10 mouse cellular contexts compared by ENCODE assay signal in the genomic region with DNA sequence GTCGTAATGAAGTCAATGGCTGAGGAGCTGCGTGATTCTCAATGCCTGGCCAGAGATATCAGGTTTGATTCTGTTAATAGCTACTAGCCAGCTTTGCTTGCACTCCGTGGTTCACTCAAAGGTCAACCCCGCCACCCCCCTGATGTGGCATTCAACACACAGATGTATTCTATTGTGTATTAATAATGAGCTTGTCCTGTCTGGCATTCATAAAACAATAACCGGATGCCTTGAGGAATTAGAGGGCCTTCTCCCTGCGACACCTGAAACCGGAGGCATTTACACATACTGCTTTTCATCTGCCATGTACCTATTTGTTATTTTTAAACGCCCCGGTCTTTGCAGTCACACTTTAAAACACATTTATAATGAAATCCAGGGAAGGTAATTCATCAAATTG.
DNase-seq lines count a peak whose midpoint lies in the region; ATAC-seq and TF ChIP-seq lines count a peak whose summit lies in the region.
"Had no signal": no experiment of that assay in that cellular context is flagged by ENCODE, and none has a peak within 500 bp of the region (broad histone marks: within the 10 kb centered on the region; RNA-seq: fewer than 3 reads in every experiment).

No protein-coding gene starts in this region.

- no peaks in the 10 kb centered on the region for H3K27me3 ChIP-seq in hindbrain, embryonic 14.5 days (ENCODE audit: control insufficient read depth, insufficient read depth, low read length)
- H3K27me3 ChIP-seq in heart, adult 2 months (ENCODE audit: control insufficient read depth, insufficient read depth, low read length) = no peaks in the 10 kb centered on the region

- peak overlapping the region; percentile 1; the same call in 1 of the 2 replicates for H3K4me2 ChIP-seq in hindbrain, embryonic 14.5 days (replicated peaks)

- intact Hi-C loops in left cerebral cortex, adult 2 months (cut with DNase I) = no loop called here
- intact Hi-C loops in heart, postnatal 36 days (cut with DNase I) = no loop called here
- intact Hi-C loops in heart, adult 2 months (cut with DNase I) = no loop called here

- TF ChIP-seq CTCF in left cerebral cortex, adult 2 months (IDR thresholded peaks at IDR 0.05) = no peak
- TF ChIP-seq CTCF in heart, adult 2 months (IDR thresholded peaks at IDR 0.05) = no peak

- peaks cover 12% of the 10 kb centered on the region; the same call in 1 of the 2 replicates for H3K4me1 ChIP-seq in hindbrain, embryonic 14.5 days (replicated peaks; ENCODE audit: control insufficient read depth, insufficient read depth, low read length)
- no peaks in the 10 kb centered on the region for H3K4me1 ChIP-seq in heart, adult 2 months (ENCODE audit: control insufficient read depth, insufficient read depth, low read length)

- no peak for ATAC-seq in hindbrain, embryonic 14.5 days (ENCODE audit: low FRiP score)

- no peak for TF ChIP-seq POLR2A in heart, adult 2 months (IDR thresholded peaks at IDR 0.05; ENCODE audit: insufficient read depth, low read depth, low read length)

- no peaks in the 10 kb centered on the region for H3K9me3 ChIP-seq in hindbrain, embryonic 14.5 days (ENCODE audit: control insufficient read depth, low read length)

- no peaks in the 10 kb centered on the region for H3K36me3 ChIP-seq in hindbrain, embryonic 14.5 days (replicated peaks; ENCODE audit: control insufficient read depth, insufficient read depth)
- no peaks in the 10 kb centered on the region for H3K36me3 ChIP-seq in heart, adult 2 months (ENCODE audit: control insufficient read depth, insufficient read depth, low read length)

- TF ChIP-seq EP300 in heart, adult 2 months (IDR thresholded peaks at IDR 0.05; ENCODE audit: insufficient read depth, low read depth, low read length) = no peak

- WGBS in hindbrain, embryonic 14.5 days = 17% methylated on average over 9 of the region's 9 CpGs
- WGBS in heart, adult 2 months = 69% methylated on average over 9 of the region's 9 CpGs

- peak; percentile 68 for DNase-seq in Muller cell, postnatal 12 days (ENCODE audit: inconsistent ontology term)
- DNase-seq in embryo, embryonic 11 days = peak; percentile 63
- no peak for DNase-seq in hindbrain, embryonic 14.5 days (ENCODE audit: low spot score)
- peak; percentile 55 for DNase-seq in mesoderm, embryonic 11.5 days (ENCODE audit: low read depth, low spot score)
- no peak for DNase-seq in frontal cortex, postnatal 36 days (ENCODE audit: low spot score in 2 of 2)
- DNase-seq in left cerebral cortex, adult 2 months (ENCODE audit: extremely low spot score in 1 of 2, low spot score in 2 of 2) = no peak
- DNase-seq in heart, postnatal 36 days = no peak
- DNase-seq in heart, adult 2 months = no peak
- DNase-seq: adrenal gland, adult 8-10 months; cerebellum, postnatal 36 days had no signal

- H3K79me2 ChIP-seq in heart, adult 2 months (replicated peaks; ENCODE audit: control insufficient read depth, insufficient read depth, low read length) = no peaks in the 10 kb centered on the region

- H3K4me3 ChIP-seq in hindbrain, embryonic 14.5 days (replicated peaks; ENCODE audit: low read length) = no peak overlapping the region
- H3K4me3 ChIP-seq in left cerebral cortex, adult 2 months = no peak overlapping the region
- no peak overlapping the region for H3K4me3 ChIP-seq in heart, adult 2 months

- no peak overlapping the region for H3K9ac ChIP-seq in hindbrain, embryonic 14.5 days
- H3K9ac ChIP-seq in heart, adult 2 months (ENCODE audit: low read depth, low read length) = no peak overlapping the region

- no peak overlapping the region for H3K27ac ChIP-seq in hindbrain, embryonic 14.5 days
- H3K27ac ChIP-seq in left cerebral cortex, adult 2 months = no peak overlapping the region
- H3K27ac ChIP-seq in heart, adult 2 months = no peak overlapping the region

Comparison
In these comparisons a context has a peak if more than half of its experiments do, and no peak if none do; other contexts are left out.
1. DNase-seq: peak in Muller cell, postnatal 12 days (single experiment), embryo, embryonic 11 days (single experiment) and mesoderm, embryonic 11.5 days (single experiment); none in hindbrain, embryonic 14.5 days (single experiment), frontal cortex, postnatal 36 days (0 of 2), left cerebral cortex, adult 2 months (0 of 2), heart, postnatal 36 days (0 of 2) and heart, adult 2 months (0 of 2).